Mouse (Mus musculus) stomach, postnatal 0 days (tissue): ENCODE data around the gene Tnrc6b. TPM values are rescaled to one million over a fixed set of nuclear protein-coding genes. Genes with fewer than 3 reads are reported as not detected.

Experiments
- ATAC-seq: fragments of 200-750 bp; cut with Nextera tagmentation; 2 replicates; pipeline ENCODE4 v1.8.0; 2017; ENCODE audit not compliant: low FRiP score, low TSS enrichment
- DNase-seq: peaks from one replicate; pipeline ENCODE4 v3.0.0-alpha.2; 2016; ENCODE audit warnings: low spot score
- H3K27ac ChIP-seq: fragments of 300-500 bp; sonication (generic); replicated peaks from 2 replicates; pipeline ENCODE4 v1.5.1; 2014; ENCODE audit warnings: mild to moderate bottlenecking, control low read depth
- H3K27me3 ChIP-seq: fragments of 300-500 bp; sonication (generic); 2 replicates; pipeline ENCODE4 v1.6.1; 2014; ENCODE audit warnings: low read length; ENCODE audit not compliant: control insufficient read depth, insufficient read depth
- H3K36me3 ChIP-seq: fragments of 300-500 bp; sonication (generic); 2 replicates; pipeline ENCODE4 v1.6.1; 2014; ENCODE audit warnings: low read length, mixed read lengths; ENCODE audit not compliant: control insufficient read depth, insufficient read depth
- H3K4me1 ChIP-seq: fragments of 300-500 bp; sonication (generic); replicated peaks from 2 replicates; pipeline ENCODE4 v1.6.1; 2014; ENCODE audit warnings: antibody characterized with exemption; ENCODE audit not compliant: control insufficient read depth, insufficient read depth
- H3K4me2 ChIP-seq: fragments of 300-500 bp; sonication (generic); replicated peaks from 2 replicates; pipeline ENCODE4 v1.6.1; 2014; ENCODE audit warnings: low read depth, mild to moderate bottlenecking, control low read depth, moderate library complexity
- H3K4me3 ChIP-seq: fragments of 300-500 bp; sonication (generic); 2 replicates; pipeline ENCODE4 v1.5.1; 2014; ENCODE audit warnings: low read depth, low read length, control low read depth
- H3K9ac ChIP-seq: fragments of 300-500 bp; sonication (generic); 2 replicates; pipeline ENCODE4 v1.6.1; 2014; ENCODE audit warnings: mild to moderate bottlenecking, low read length, control low read depth, mixed read lengths
- H3K9me3 ChIP-seq: fragments of 300-500 bp; sonication (generic); 2 replicates; pipeline ENCODE4 v1.6.1; 2016; ENCODE audit warnings: low read length; ENCODE audit not compliant: control insufficient read depth
- CTCF ChIP-seq: IDR thresholded peaks from 2 replicates; pipeline ENCODE4 v1.5.1; 2016; ENCODE audit warnings: antibody characterized with exemption, low read depth, mild to moderate bottlenecking, moderate library complexity
- EP300 ChIP-seq: optimal IDR thresholded peaks from 2 replicates; pipeline ENCODE3; 2016; ENCODE audit warnings: antibody characterized with exemption
- WGBS: fragments of 180-500 bp; shearing (Covaris S2); extraction: QIAGEN DNeasy Blood & Tissue Kit; methylation state at CpG from one replicate; pipeline ENCODE4 v1.1.7; 2014; 5-methylcytosine and 5-hydroxymethylcytosine counted together
- polyA plus RNA-seq: library from polyadenylated mRNA; unstranded; fragments of >200 nt; fragmentation: Nextera tagmentation; extraction: Ambion mirVana; gene quantifications from 2 replicates; pipeline ENCODE4 v1.2.1, GENCODE M21; 2015

Gene Tnrc6b
- polyA plus RNA-seq, 1 experiment from 2014 or later: 8.5 TPM

DNA sequence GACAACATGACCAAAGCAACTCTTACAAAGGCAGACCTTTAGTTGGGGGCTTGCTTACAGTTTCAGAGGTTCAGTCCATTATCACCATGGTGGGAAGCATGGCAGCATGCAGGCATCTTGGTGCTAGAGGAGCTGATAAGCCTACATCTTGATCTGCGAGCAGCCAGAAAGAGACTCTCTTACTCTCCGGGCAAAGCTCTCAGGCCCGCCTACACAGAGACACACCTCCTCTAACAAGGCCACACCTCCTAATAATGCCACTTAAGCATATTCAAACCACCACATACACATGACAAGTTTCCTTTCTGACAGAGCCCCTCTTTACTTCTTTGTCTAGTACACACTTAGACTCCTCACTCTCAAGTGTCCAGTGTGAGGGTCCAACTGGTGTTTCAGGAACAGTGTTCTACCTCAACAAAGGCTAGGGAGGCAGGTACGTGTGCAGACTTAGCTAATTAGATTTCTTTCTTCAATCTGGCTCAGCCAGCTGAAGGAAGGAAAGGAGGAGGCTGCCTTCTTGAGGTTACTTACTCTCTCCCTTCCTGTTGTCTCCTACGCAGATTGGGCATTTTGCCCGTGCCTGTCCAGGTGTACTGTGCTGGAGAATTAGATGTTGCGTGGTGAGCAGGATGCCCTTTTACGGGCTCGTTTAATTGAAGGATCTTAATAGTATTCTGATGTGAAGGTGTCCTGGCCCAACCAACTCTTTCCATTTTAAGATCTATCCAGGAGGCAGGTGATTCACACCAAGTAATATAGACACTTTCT, 128.7 kb downstream of the Tnrc6b start:
- Histone ChIP-seq H3K4me1 (peaks cover 3% of the 10 kb centered on the region; the same call in 1 of the 2 replicates), H3K9me3 (no peaks in the 10 kb centered on the region), H3K36me3 (no peaks in the 10 kb centered on the region), H3K4me3 (no peak overlapping the region), H3K4me2 (no peak overlapping the region), H3K27me3 (no peaks in the 10 kb centered on the region), H3K9ac (no peak overlapping the region), H3K27ac (0 out of 2 replicates have a peak overlapping the region, but pooled peaks have one; percentile 30)
- ATAC-seq (no peak), DNase-seq (no peak)
- TF ChIP-seq CTCF: no peak
- no peak for TF ChIP-seq EP300
- 52% methylated on average over 9 of the region's 9 CpGs for WGBS

- H3K27ac ChIP-seq: no peak overlapping the region
- H3K4me2 ChIP-seq: no peak overlapping the region
- DNase-seq: no peak
- no peaks in the 10 kb centered on the region for H3K27me3 ChIP-seq
- no peak for TF ChIP-seq CTCF
- TF ChIP-seq EP300: no peak
- H3K9ac ChIP-seq: no peak overlapping the region
- no peak overlapping the region for H3K4me3 ChIP-seq
- WGBS: 68% methylated on average over 1 of the region's 1 CpGs
- peaks cover 3% of the 10 kb centered on the region; the same call in 1 of the 2 replicates for H3K4me1 ChIP-seq
- H3K36me3 ChIP-seq: no peaks in the 10 kb centered on the region
- ATAC-seq: no peak
- H3K9me3 ChIP-seq: no peaks in the 10 kb centered on the region
Observed at GRCm38 (mm10) chr15:80844262-80844661, 133.1 kb downstream of the Tnrc6b start.

- Histone ChIP-seq H3K4me1 (no peaks in the 10 kb centered on the region), H3K4me3 (no peak overlapping the region), H3K36me3 (no peaks in the 10 kb centered on the region), H3K9me3 (no peaks in the 10 kb centered on the region), H3K27ac (no peak overlapping the region), H3K9ac (no peak overlapping the region), H3K4me2 (no peak overlapping the region), H3K27me3 (no peaks in the 10 kb centered on the region)
- no peak for ATAC-seq
- DNase-seq: no peak
- TF ChIP-seq EP300: no peak
- TF ChIP-seq CTCF: no peak
- WGBS: 80% methylated on average over 2 of the region's 2 CpGs
Observed at GRCm38 (mm10) chr15:80844926-80845325, 133.8 kb downstream of the Tnrc6b start.

DNA sequence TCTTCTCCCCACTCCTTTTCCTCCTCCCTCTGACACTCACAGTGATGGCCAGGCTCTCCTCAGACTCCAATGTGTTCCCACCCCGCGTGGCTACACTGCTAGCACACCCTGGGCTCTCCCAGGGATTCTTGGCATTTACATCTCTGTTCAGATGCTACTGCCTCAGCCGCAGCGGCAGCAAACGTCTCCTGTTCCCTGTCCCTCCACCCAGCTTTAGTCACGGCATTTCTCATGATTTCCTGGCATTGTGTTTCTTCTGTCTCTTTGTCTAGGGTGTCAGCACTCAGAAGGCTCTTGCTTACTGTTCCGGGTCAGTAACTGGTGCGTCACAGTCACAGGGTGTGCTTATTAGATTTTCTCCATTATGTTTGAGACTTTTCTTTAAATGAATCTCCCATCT, 138.9 kb downstream of the Tnrc6b start:
- H3K27ac ChIP-seq: peak overlapping the region; percentile 56
- H3K4me2 ChIP-seq: no peak overlapping the region
- no peaks in the 10 kb centered on the region for H3K36me3 ChIP-seq
- no peak overlapping the region for H3K9ac ChIP-seq
- no peak overlapping the region for H3K4me3 ChIP-seq
- 46% methylated on average over 8 of the region's 8 CpGs for WGBS
- no peaks in the 10 kb centered on the region for H3K4me1 ChIP-seq
- H3K9me3 ChIP-seq: no peaks in the 10 kb centered on the region
- H3K27me3 ChIP-seq: no peaks in the 10 kb centered on the region
- DNase-seq: no peak
- no peak for TF ChIP-seq CTCF
- TF ChIP-seq EP300: no peak
- peak; percentile 70 for ATAC-seq

DNA sequence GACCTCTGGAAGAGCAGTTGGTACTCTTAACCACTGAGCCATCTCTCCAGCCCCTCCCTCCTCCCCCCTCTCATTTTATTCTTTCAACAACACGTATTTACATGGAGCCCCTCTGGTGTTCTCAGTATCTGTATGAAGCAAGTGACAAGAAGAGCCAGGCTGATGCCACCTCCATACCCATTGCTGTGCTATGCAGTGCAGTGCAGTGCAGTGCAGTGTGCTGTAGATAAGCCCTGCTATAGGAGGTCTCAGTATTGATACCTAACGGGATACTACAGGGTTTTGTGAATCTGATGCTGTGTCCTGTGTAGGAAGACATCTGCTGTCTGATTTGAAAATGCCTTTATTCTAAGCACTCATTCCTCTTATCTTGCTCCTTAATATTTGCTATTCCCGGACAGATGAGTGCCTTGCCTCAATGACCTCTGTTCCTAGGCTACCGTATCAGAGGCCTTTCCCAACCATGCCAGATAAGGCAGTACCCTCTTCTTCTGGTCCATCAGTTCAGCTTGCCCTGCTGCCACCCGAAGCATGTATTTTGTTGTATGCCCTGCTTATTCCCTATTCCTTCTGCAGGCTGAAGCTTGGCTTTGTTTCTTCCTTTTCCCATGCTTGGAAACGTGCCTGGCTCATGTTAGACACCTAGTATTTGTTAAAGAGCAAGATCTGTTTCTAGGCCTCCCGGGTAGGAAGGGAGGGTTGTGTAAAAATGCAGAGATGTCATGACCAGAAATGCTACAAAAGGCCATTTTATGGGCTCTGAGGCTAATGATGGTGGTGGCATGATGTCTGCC, 139.8 kb downstream of the Tnrc6b start:
- TF ChIP-seq EP300: no peak
- TF ChIP-seq CTCF: no peak
- H3K27ac ChIP-seq: no peak overlapping the region
- H3K4me1 ChIP-seq: no peaks in the 10 kb centered on the region
- 55% methylated on average over 7 of the region's 7 CpGs for WGBS
- no peaks in the 10 kb centered on the region for H3K27me3 ChIP-seq
- H3K9me3 ChIP-seq: no peaks in the 10 kb centered on the region
- H3K4me2 ChIP-seq: no peak overlapping the region
- H3K4me3 ChIP-seq: no peak overlapping the region
- ATAC-seq (no peak), DNase-seq (no peak)
- no peaks in the 10 kb centered on the region for H3K36me3 ChIP-seq
- no peak overlapping the region for H3K9ac ChIP-seq

GRCm38 (mm10) chr15:80852122-80852521, 141.0 kb downstream of the Tnrc6b start:
- H3K4me3 ChIP-seq: no peak overlapping the region
- H3K4me1 ChIP-seq: no peaks in the 10 kb centered on the region
- TF ChIP-seq CTCF (no peak), EP300 (no peak)
- no peaks in the 10 kb centered on the region for H3K27me3 ChIP-seq
- 94% methylated on average over 5 of the region's 5 CpGs for WGBS
- H3K36me3 ChIP-seq: no peaks in the 10 kb centered on the region
- DNase-seq: no peak
- no peak overlapping the region for H3K9ac ChIP-seq
- no peak for ATAC-seq
- H3K9me3 ChIP-seq: no peaks in the 10 kb centered on the region
- H3K27ac ChIP-seq: no peak overlapping the region
- H3K4me2 ChIP-seq: no peak overlapping the region
